Mouse (Mus musculus) brain, embryonic 14.5 days (tissue): Measurements from ENCODE around the gene Gm5767.

Experiments used
- CTCF ChIP-seq: fragments of 200-500 bp; IDR thresholded peaks from 2 replicates; pipeline ENCODE4 v1.5.1; 2012; ENCODE audit warnings: inconsistent platforms, mild to moderate bottlenecking, moderate library complexity, borderline replicate concordance; ENCODE audit not compliant: insufficient read depth, insufficient read length; ENCODE audit errors: extremely low read depth
- POLR2A ChIP-seq: fragments of 200-500 bp; IDR thresholded peaks from 2 replicates; pipeline ENCODE4 v1.6.1; 2012; ENCODE audit warnings: mild to moderate bottlenecking, inconsistent platforms, borderline replicate concordance; ENCODE audit not compliant: poor library complexity, insufficient read depth, insufficient read length, severe bottlenecking; ENCODE audit errors: extremely low read depth

- TF ChIP-seq CTCF (no peak), POLR2A (no peak)
Measured at GRCm38 (mm10) chr16:8679780-8680179, 790 bp upstream of the Gm5767 start.
